Mouse (Mus musculus): ENCODE measurements around the gene Zfp213.

DNA sequence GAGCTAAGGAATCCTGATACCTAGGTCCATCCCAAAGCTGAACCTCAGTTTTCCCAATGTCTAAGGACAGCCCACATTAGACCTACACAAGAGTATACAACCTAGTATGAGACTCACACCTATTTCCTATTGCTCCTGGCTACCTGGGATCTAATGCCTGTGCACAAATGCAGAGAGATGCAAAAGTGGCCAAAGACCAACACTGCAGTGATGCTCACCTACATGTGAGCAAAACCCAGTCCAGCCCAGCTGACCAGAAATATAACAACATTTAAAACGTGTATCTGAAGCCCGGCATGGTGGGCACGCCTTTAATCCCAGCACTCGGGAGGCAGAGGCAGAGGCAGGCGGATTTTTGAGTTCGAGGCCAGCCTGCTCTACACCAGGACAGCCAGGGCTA is 18.2 kb downstream of the Zfp213 start:
- TF ChIP-seq CTCF (IDR thresholded peaks at IDR 0.05; ENCODE audit: control insufficient read depth, insufficient read depth, low read length) (no peak), POLR2A (IDR thresholded peaks at IDR 0.05; ENCODE audit: borderline replicate concordance, control insufficient read depth, low read depth, low read length) (no peak)
